Mouse (Mus musculus) bone marrow, adult 2 months (tissue): ENCODE results near the gene Pqlc3.

Experiments used
- CTCF ChIP-seq: fragments of 200-500 bp; IDR thresholded peaks from 2 replicates; pipeline ENCODE4 v1.5.1; 2011; ENCODE audit warnings: low read length, control low read depth; ENCODE audit not compliant: control insufficient read depth, insufficient read depth
- POLR2A ChIP-seq: fragments of 200-500 bp; IDR thresholded peaks from 2 replicates; pipeline ENCODE4 v1.6.1; 2011; ENCODE audit warnings: low read depth, mild to moderate bottlenecking, control low read depth, low read length, borderline replicate concordance; ENCODE audit not compliant: control insufficient read depth

DNA sequence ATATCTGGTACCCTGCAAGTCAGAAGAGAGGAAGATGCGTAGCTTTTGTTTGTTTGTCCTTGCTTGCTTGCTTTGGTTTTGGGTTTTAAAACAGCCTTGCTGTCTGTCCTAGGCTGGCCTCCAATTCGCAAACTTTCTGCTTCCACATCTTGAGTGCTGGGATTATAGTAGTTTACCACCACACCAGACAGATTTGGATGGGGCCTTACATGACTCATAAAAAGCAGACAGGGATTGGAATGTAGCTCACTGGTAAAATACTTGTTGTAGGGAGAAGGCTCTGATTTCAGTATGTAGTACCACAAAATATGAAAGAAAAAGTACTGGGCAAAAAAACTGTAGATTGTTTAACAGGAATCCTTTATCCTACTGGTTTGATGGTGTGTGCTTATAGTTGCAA lies 33.4 kb downstream of the Pqlc3 start:
- TF ChIP-seq CTCF (no peak), POLR2A (no peak)
